Mouse (Mus musculus): ENCODE results near the gene Rasl11a.
"Not testable (repeated sequence)": the region's sequence is repeated elsewhere in the genome, so short reads cannot be mapped to it uniquely, and the experiment has no call there.

Gene Rasl11a

DNA sequence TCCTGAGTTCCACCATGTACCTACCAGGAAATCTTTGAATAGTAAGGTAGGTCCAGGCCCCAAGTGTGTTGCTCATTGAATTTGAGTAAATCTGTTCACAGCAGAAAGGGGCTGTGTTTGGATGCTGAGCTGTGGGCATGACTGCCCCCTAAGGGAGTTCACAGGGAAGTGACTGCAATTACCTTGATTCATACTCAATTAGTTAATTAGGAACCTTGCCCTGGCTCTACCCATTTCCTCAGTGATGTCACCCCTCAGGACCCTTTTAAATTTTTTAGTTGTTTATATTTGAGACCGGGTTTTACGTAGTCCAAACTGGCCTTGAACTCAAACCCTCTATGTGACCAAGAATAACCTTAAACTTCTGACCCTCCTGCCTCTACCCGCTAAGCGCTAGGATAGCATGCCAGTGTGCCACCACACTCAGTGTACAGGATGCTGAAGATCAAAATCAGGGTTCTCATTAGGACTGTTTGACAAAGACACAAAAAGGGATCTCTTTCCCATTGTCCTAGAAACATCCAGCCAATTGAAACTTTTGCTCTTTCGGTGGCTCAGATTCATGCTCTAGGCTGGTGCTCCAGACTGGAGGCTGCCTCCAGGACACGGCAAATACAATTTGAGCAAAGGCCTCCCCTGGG, 450 bp upstream of the Rasl11a start:
- peak in 1 of 2 experiments; percentile 29 for DNase-seq

DNA sequence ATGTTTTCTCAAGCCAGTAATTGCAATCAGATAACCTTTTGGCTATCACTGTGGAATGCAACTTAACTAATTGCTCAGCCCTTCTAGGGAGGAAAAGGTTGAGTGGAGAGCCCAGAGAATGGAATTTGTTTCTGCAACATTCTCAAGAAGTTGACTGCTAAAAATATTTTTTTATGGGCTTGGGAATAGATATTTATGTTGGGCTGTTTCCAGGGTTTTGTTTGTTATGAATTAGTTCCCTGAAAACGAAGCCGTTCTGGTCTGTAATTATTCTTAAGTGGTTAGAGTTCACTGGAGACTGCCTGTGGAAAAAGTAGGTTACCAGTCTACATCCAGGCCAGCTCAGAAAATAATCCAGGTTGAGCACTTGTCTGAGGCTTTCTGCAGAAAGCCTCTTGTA, 1.6 kb downstream of the Rasl11a start:
- DNase-seq: no peak

DNA sequence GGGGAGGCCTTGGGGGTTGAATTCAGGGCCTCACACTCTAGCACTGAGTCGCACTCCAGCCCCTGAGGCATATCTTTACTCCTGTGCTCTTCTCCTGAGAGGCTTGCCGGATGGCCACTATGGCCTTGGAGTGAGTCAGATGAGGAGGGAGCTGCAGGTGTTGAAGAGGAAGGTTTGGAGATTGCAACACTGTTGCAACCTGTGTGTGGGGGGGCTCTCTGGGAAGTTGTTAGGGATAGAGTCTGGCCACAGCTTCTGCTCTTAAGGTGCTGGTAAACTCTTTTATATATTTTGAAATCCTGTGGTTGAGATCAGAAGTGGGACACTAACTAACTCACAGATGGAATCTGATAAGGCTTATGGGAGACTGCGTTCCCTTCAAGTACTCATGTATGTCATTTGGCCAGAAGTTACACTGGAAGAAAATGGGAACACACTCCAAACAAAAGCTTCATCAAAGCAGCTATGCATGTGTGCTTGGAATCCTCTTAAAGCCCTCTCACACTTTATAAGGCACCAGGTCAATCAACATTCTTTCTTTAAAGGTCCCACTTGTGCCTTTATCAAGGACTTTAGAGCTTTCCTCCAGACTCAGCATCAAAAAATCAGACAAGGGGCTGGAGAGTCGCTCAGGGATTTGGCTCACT, 4.2 kb downstream of the Rasl11a start:
- no peak for DNase-seq

DNA sequence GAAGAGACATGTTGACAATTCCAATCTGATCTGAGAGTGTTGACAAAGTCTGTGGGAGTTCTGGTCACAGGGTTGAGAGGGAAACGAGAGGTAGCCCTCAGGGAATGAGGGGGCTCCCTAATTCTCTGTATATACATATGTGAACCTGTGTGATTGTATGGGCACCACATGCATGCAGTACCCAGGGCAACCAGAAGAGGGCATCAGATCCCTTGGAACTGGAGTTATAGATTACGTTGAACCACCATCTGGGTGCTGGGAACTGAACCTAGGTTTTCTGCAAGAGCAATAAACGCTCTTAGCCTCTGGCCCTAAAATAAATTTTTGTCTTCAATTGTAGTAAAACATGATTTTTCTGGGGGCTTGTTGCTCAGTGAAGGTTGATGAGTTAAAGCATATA, 11.2 kb downstream of the Rasl11a start:
- no peak for DNase-seq

DNA sequence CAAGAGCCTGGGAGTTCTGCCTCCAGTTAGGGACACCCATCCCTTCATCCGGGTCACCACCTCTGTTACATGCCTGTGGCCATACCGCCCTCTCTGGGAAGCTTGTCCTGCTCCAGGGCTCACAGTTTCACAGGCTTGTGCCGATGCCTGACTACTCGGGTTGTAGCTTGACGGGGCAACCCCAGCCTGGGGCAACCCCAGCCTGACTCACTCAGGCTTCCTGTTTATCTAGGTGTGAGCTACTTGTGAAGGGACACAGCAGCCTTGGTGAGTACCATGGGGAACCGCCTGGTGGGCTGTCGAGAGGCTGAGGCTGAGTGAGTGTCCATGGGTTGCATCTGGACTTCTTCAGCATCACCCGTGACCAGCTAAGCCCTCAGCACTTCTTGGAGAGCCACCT, 12.7 kb downstream of the Rasl11a start:
- no peak for DNase-seq

DNA sequence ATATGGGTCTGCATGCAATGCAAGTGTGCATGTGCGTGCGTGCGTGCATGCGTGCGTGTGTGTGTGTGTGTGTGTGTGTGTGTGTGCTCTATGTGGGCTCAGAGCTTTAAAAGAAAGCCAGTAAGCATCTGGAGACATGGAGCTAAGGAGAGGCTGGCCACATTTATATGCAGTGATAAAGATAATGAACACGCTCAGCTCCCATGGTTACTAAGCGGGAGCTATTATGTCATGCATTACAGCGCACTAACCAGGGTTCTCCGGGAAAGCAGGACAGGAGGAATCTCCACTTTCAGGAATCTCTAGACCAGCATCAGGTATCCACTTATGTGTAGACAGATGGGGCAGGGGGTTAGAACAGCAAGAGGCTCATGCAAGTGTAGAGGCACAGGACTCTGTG, 13.9 kb downstream of the Rasl11a start:
- no peak for DNase-seq

DNA sequence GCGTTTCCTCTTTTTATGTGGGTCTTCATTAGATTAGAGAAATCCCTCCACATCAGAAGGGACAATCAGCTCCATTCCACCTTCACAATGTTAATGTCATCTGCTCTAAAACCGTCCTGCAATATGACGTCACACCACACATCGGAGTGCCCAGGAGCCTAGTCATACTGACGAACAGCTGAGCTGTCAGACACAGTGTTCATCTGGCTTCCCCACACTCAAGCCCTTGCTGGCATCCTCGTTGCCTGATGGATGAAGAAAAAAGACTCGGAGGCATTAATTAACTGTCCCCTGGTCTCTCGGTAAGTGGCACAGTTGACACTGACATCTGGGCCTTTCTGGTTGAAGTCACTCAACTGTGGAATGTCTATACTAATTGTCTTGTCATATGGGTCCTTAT, 14.4 kb downstream of the Rasl11a start:
- DNase-seq: no peak

DNA sequence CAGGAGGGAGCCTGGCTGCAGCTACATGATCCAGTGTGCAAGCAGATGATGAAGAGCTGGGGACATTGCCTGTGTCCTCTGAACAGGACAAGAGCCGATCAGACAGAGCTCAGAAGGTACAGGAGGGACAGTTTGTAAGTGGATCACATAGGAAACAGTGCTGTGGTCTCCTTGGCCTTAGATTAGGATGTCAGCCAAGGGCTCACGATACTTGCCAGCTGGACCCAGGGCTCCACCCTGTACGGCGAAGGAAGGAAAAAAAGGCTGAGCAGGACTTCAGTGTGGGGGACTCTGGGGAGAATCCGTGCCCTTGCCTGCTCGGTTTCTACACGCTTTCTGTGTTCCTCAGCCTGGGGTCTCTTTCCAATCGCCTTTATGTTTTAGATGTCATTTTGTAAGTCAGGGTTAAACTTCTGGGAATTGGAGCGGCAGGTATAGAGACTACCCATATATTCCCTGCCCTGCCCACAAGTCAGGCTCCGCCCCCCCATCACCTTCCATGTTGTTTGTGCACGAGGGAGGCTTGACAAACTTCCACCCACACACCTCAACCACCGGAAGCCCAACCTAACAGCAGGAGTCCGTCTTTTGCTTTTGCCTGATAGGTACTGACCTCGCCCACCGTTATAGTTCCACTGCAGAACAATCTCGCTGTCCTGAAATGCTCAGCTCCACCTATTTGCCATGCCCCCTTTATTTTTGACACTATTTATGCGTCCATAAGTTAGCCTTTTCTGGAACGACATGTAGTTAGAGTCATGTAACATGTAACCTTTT, 15.5 kb downstream of the Rasl11a start:
- no peak for DNase-seq

DNA sequence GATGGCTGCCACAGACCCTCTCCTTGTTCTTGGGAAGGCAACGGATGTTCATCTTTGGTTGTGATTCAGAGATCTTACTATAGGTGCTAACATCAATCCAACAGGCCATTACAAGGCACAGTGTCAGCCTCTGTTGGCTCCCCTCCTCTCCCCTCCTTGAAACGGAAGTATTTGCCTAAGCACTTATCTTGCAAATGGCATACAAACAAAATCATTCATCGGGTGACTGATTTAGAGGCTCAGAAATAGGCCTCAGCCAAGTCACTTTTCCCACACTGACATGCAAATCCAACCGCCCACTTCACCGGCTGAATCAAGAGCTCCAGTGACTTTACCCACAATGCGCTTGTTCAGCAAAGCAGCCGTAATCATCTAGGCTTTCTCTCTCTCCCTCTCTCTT, 16.7 kb downstream of the Rasl11a start:
- no peak for DNase-seq

DNA sequence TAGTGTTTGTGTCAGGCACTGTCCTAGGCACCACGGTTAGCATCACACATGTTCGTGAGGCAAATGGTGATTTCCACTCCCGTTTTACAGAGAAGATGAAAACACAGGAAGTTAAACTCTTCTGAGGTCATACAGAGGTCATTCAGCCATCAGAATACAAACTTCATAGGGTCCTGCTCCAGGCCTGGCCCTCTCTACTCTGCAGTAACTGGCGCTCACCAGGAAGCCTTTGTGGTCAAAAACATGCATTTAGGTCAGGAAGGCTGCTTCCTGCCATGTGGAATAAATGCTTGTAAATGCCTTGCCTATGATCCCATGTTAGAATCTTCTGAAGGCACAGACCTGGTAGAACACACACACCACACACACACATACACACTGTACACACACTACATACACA, 20.6 kb downstream of the Rasl11a start:
- no peak for DNase-seq

DNA sequence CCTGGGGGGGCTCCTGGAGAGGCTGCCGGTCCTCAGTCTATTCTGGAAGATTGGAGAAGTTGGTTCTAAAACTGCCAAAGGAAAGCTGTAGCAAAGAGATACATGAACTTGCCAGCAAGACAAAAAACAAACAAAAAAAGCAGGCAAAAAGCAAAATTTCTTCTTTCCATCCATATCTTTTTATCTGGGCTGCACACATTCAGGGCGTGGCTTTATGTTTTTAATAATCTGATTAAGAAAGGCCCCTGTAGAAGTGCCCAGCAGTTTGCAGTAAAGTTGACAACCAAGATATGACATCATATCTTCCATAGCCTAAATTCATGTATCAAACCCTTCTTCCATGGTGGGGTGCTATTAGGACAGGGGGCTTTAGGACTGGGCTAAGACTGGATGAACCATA, 21.4 kb downstream of the Rasl11a start:
- DNase-seq: no peak

DNA sequence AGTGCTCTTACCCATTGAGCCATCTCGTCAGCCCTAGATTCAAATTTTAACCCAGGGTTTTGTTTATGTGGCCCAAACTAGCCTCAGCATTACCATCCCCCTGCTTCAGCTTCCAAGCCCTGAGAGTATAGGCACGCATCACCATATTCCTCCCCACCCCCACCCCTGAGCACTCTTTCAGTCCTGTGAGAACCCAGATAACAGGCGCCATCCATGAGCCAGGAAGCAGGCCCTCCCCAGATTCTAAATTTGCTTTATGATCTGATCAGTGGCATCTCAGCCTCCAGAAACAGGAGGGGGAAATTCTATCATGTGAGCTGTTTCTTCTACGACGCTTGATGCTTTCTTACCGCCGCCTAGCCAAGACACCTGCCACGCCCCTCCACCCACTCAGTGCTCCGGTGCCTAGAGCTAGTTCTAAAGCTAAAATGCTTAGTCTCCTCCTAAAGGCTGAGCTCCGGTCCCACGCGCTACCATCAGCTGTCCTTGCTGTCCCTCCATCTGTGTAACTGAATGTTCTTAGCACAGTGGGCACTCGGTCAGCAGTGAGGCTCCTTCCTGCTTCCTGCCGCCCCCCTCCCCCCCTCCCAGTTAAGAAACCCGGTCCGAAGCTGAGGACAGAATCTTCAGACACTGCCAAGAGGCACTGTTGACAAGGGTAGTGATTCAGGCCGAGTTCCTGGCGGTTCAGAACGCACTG, 22.5 kb downstream of the Rasl11a start:
- peak; percentile 27 to 43 for DNase-seq

DNA sequence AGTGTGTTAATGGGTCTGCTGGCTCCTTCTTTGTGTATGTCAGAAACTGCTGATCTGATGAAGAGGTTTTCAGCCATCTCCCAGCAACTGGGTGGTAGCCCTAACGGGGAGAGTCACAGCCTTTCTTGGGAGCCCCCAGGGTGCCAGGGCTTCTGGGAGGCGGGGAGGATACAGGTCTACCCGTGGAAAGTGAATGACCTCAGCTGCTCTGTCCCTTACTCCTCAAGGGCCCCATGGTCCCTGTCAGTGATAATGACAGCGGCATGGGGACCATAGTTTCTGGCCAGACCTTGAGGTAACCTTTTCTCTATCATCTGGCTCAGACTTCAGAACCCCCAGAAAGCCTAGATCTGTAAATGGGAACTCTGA, 23.1 kb downstream of the Rasl11a start:
- peak in 1 of 2 experiments; percentile 27 for DNase-seq

DNA sequence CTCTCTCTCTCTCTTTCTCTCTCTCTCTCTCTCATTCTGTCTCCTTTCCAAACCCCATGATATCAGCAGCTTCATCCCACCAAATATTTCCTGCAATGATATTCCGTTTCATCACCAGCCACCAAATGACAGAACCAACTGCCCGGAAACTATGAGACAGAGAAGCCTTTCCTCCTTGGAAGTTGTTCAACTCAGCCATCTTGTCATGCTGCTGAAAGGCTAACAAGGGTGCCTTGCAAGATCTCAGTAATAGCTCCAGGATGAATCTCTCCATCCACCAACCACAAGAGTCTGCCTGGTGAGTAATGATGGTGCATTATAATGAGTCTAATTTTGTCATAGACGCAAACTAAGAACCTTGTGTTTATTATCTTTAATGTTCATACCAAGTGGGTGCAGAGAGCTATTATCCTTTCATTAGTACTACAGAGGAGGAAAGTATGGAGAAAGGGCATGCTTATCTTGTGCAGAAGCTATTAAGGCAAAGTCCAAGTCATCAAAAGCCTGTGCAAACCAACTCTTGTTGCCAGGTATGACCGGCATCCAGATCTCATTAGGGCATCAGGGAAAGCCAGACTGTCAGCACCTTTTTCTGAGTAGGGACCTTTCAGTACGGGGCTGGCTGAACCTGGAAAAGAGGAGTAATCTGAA, 28.2 kb downstream of the Rasl11a start:
- no peak for DNase-seq

DNA sequence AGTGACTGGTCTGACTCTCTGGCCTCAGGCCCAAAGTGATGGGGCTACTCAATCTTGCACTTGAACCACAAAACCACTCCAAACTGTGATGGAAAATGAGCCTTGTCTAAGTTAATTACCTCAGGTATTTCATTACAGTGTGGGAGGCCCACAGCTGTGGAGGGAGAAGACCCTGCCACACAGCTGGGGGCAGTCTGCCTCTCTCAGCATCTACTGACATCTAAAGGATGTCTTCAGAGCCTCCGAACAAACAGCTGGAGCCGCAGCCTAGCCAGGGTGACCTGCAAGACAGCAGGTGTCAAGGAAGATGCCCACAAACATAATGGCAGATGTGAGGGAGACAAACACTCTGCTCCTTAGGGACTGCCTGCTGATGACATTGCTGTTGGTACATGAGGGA, 31.2 kb downstream of the Rasl11a start:
- no peak for DNase-seq

DNA sequence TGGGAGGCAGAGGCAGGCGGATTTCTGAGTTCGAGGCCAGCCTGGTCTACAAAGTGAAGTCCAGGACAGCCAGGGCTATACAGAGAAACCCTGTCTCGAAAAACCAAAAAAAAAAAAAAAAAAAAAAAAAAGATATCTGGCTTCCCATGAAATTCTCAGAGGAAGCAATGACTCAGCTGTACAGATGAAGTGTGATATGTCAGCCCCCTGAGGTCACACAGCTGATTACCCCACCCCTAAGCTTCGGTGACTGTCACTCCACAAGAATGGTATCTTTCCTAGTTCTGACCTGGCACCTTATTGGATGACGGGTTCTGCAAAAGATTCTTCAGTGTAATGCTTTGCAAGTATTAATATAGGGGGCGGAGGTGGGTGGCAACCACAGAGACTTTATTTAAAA, 33.0 kb downstream of the Rasl11a start:
- not testable (repeated sequence) for DNase-seq

DNA sequence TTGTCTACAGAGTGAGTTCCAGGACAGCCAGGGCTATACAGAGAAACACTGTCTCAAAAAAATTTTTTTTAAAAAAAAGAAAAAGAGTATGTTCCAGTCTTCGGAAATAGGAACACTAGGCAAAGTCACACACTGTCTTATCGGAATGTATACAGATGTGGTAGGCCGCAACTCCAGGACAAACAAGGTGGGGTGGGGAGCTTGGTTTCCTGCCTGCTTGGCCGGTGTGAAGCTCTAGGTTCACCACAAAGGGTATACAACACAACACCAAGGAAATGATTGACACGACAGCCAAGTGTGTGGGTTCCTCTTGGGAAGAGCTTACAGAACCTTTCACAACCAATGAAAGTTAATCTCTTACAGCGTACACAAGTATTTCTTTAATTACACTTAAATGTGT, 37.4 kb downstream of the Rasl11a start:
- DNase-seq: no peak

DNA sequence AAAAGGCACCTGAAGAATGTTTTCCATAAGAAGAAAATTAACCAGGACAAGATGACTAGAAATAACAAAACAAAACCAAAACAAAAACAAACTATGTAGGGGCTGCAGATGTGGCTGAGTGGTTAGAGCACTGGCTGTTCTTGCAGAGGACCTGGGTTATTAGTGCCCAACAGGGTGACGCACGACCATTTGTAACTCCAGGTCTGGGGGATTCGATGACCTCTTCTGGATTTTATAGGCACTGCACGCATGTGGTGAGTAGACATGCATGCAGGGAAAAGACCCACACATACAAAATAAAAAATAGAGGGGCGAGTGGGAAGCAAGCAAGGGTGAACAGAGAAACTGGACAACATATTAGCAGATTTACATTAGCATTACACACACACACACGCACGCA, 38.2 kb downstream of the Rasl11a start:
- DNase-seq: no peak

DNA sequence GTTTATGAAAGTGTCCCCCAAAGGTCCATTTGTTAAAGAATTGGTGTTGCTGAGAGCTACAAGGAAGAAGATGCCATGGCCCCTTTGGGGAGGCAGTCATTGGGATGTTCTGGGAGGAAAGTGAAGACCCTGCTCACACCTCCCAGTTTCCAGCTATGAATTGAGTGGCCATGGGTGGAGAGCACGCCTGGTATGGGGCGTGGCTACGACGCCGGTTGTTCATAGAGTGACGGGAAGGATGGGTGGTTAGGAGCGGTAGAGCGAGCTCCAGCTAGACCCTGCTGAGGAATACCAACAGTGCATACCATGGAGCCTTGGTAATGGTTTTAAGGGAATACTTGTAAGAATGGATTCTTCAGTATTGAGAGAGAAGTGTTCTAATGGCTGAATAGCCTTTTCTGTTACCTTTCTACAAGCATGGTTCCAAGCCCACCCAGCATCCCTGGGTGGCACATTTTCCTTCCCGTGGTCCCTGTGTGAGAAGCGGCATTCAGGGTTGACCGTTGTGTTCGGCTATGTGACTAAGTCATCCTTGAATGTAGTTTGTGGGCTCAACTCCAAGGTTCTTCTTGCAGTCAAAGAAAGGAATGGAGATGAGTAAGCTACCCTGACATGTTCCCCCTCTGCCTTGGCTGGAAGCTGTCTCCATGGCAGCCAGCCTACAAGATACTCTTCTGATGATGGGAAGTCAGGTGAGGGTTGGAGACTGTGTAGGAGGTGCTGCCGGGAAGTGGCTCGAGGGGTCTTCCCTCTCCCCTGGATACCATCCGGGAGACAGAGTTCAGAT, 38.8 kb downstream of the Rasl11a start:
- DNase-seq: no peak

DNA sequence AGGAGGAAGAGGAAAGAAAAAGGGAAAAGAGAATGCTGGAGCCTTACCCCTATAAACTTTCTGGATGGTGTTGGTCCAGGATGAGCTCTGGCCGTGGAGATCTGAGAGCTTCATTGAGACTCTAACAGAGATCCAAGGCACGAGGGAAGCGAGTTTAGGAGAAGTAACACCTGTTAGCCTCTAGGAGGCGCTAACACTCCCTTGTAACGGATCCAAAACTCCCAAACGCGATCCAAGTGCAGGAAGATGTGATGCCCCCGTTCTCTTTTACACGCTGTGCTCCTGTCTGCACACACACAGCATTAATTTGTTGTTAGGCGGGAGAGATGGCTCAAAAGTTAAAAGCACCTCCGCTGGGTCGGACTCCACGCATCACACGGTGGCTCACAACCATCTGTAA, 46.3 kb downstream of the Rasl11a start:
- peak; percentile 25 to 35 for DNase-seq

DNA sequence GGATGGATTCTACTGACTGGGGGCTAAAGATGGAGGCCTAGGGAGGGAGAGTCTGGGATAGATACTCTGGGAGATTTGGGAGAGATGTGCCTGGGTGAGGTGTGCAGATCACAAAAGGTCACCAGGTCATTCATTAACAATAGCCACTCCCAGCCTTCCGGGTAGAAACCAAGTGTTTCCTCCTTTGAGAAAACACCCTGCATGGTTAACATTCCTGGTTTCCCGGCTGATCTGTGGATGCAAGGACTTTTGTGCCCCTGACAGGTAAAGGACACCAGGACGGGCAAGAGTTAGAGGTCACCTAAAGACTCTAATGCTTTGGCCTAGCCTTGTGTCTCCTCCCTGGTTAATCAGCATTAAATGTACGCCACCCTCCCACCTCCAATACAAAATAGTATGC, 48.0 kb downstream of the Rasl11a start:
- no peak for DNase-seq

DNA sequence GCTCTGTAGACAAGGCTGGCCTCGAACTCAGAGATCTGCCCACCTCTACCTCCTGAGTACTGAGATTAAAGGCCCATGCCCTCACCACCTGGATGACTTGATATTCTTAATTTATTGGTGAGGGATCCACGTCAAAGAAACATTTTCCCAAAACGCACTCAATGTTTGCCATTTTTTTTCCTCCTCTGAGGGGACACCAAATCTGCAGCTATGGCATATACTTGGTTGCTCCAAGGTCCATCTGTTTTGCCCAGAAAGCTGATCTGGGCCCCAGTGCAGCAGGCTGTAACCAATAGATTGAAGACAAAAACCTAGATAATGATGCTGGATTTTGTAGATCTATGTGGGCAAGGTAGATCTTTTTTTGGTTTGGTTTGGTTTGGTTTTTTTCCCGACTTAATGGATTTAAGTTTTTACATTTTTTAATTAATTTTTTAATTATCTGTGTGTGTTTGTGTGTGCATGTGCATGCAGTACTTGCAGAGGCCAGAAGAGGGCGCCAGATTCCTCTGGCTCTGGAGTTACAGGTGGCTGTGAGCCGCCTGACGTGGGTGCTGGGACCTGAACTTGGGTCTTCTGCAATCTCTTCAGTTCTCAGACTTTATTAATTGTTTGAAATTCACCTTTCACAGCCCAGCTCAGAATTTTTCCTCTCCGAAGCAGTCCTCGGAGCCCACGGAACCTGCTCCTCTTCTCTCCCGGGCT, 48.8 kb downstream of the Rasl11a start:
- DNase-seq: peak in 1 of 2 experiments; percentile 8

All from cerebellum, postnatal 25 days (tissue).